21 mouse cellular contexts compared by ENCODE assay signal in the genomic region with DNA sequence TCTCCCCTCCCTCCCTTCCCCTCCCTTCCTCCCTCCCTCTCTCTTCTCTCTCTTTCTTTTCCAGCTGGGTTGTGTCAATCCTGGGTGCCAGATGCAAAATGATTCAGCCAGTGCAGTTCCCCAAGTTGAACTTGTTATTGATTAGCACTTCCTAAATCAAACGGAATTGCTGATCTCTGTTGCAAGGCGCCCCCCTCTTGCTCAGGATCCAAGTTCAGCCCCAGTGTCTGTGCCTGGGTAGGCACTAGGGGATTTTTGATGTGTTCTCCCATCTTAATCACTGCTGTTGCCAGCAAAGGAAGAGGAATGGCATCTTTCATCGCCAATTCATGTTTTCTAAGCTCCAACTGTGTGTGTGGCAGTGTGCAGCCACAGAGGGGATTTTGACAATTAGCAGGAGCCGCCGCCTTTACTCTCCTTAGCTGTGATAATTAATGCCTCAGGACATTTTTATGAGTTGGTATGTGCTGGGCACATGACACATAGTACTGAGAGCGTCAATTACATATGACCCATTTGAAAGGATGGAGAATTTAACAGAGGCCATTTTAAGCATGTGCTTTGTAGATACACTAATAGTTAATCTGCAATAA.
DNase-seq lines count a peak whose midpoint lies in the region; ATAC-seq and TF ChIP-seq lines count a peak whose summit lies in the region.
"Had no signal": no experiment of that assay in that cellular context is flagged by ENCODE, and none has a peak within 500 bp of the region (broad histone marks: within the 10 kb centered on the region; RNA-seq: fewer than 3 reads in every experiment).

No protein-coding gene starts in this region.

- WGBS in forebrain, embryonic 11.5 days: 39% methylated on average over 6 of the region's 6 CpGs
- WGBS in forebrain, postnatal 0 days: 33% methylated on average over 6 of the region's 6 CpGs
- 42% methylated on average over 6 of the region's 6 CpGs for WGBS in lung, embryonic 14.5 days
- WGBS in limb, embryonic 12.5 days: 11% methylated on average over 6 of the region's 6 CpGs

- DNase-seq in forebrain, embryonic 11.5 days (ENCODE audit: low spot score): no peak
- DNase-seq in forebrain, postnatal 0 days: no peak
- DNase-seq in lung, embryonic 14.5 days: peak; percentile 28
- no peak for DNase-seq in lung, postnatal 36 days
- no peak for DNase-seq in spleen, postnatal 36 days (ENCODE audit: low spot score in 2 of 2)
- DNase-seq in right cerebral cortex, postnatal 14 days: no peak
- DNase-seq: cerebellum, postnatal 10 days; gastrocnemius, postnatal 36 days; heart, postnatal 10 days; kidney, adult 18-20 months; layer of hippocampus, postnatal 36 days; lung, adult 2 months; thymus, adult 2 months had no signal

- H3K36me3 ChIP-seq in forebrain, embryonic 11.5 days (ENCODE audit: control insufficient read depth, insufficient read depth, low read length): no peaks in the 10 kb centered on the region
- H3K36me3 ChIP-seq in forebrain, postnatal 0 days (ENCODE audit: insufficient read depth): no peaks in the 10 kb centered on the region
- H3K36me3 ChIP-seq in lung, embryonic 14.5 days (ENCODE audit: insufficient read depth): no peaks in the 10 kb centered on the region
- H3K36me3 ChIP-seq in limb, embryonic 12.5 days: no peaks in the 10 kb centered on the region
- H3K36me3 ChIP-seq: embryonic facial prominence, embryonic 10.5 days; heart, embryonic 10.5 days; stomach, embryonic 15.5 days had no signal

- peaks cover 3% of the 10 kb centered on the region; the same call in 1 of the 2 replicates for H3K4me1 ChIP-seq in forebrain, embryonic 11.5 days (replicated peaks; ENCODE audit: control insufficient read depth, insufficient read depth, low read length)
- no peaks in the 10 kb centered on the region for H3K4me1 ChIP-seq in forebrain, postnatal 0 days (ENCODE audit: insufficient read depth)
- H3K4me1 ChIP-seq in lung, embryonic 14.5 days (ENCODE audit: insufficient read depth): no peaks in the 10 kb centered on the region
- H3K4me1 ChIP-seq in limb, embryonic 12.5 days (replicated peaks): peaks cover 9% of the 10 kb centered on the region
- H3K4me1 ChIP-seq: heart, embryonic 10.5 days; stomach, embryonic 15.5 days had no signal

- H3K27me3 ChIP-seq in forebrain, embryonic 11.5 days (ENCODE audit: control insufficient read depth, insufficient read depth, low read length): no peaks in the 10 kb centered on the region
- H3K27me3 ChIP-seq in forebrain, postnatal 0 days (ENCODE audit: insufficient read depth, low read length): 0 out of 2 replicates have a peak, but pooled peaks cover 6% of the 10 kb centered on the region
- H3K27me3 ChIP-seq in lung, embryonic 14.5 days (ENCODE audit: insufficient read depth, low read length): no peaks in the 10 kb centered on the region
- peaks cover 16% of the 10 kb centered on the region for H3K27me3 ChIP-seq in limb, embryonic 12.5 days
- H3K27me3 ChIP-seq: stomach, embryonic 15.5 days had no signal

- H3K9ac ChIP-seq in forebrain, embryonic 11.5 days (ENCODE audit: low read length): no peak overlapping the region
- no peak overlapping the region for H3K9ac ChIP-seq in forebrain, postnatal 0 days
- no peak overlapping the region for H3K9ac ChIP-seq in lung, embryonic 14.5 days
- no peak overlapping the region for H3K9ac ChIP-seq in limb, embryonic 12.5 days (replicated peaks)
- H3K9ac ChIP-seq: stomach, embryonic 15.5 days had no signal

- no peak overlapping the region for H3K4me3 ChIP-seq in forebrain, embryonic 11.5 days (ENCODE audit: low read depth, low read length)
- H3K4me3 ChIP-seq in forebrain, postnatal 0 days (ENCODE audit: low read depth, low read length): no peak overlapping the region
- H3K4me3 ChIP-seq in lung, embryonic 14.5 days (ENCODE audit: low read depth, low read length): no peak overlapping the region
- no peak overlapping the region for H3K4me3 ChIP-seq in limb, embryonic 12.5 days (replicated peaks)
- H3K4me3 ChIP-seq: embryonic facial prominence, embryonic 10.5 days; heart, embryonic 10.5 days; myocyte; stomach, embryonic 15.5 days had no signal

- H3K9me3 ChIP-seq in forebrain, embryonic 11.5 days (ENCODE audit: control insufficient read depth, low read length): no peaks in the 10 kb centered on the region
- H3K9me3 ChIP-seq in forebrain, postnatal 0 days (ENCODE audit: low read length): no peaks in the 10 kb centered on the region
- no peaks in the 10 kb centered on the region for H3K9me3 ChIP-seq in lung, embryonic 14.5 days (ENCODE audit: low read depth, low read length)
- no peaks in the 10 kb centered on the region for H3K9me3 ChIP-seq in limb, embryonic 12.5 days
- H3K9me3 ChIP-seq: embryonic facial prominence, embryonic 10.5 days; heart, embryonic 10.5 days; stomach, embryonic 15.5 days had no signal

- 0 out of 2 replicates have a peak, but pooled peaks have one; percentile 42 for ATAC-seq in forebrain, embryonic 11.5 days (replicated peaks; ENCODE audit: low FRiP score)
- ATAC-seq in forebrain, postnatal 0 days: no peak
- ATAC-seq in lung, embryonic 14.5 days (ENCODE audit: insufficient read depth): no peak
- 0 out of 2 replicates have a peak, but pooled peaks have one; percentile 20 for ATAC-seq in limb, embryonic 12.5 days (ENCODE audit: insufficient number of reproducible peaks, insufficient read depth, low FRiP score, low TSS enrichment, low read depth)
- ATAC-seq in megakaryocyte, adult 5-6 weeks (ENCODE audit: poor library complexity, severe bottlenecking): no peak
- ATAC-seq: hindbrain, postnatal 0 days had no signal

- H3K27ac ChIP-seq in forebrain, embryonic 11.5 days (ENCODE audit: low read depth, low read length): no peak overlapping the region
- H3K27ac ChIP-seq in forebrain, postnatal 0 days (ENCODE audit: low read depth, low read length): no peak overlapping the region
- no peak overlapping the region for H3K27ac ChIP-seq in lung, embryonic 14.5 days (ENCODE audit: low read depth)
- no peak overlapping the region for H3K27ac ChIP-seq in limb, embryonic 12.5 days
- H3K27ac ChIP-seq: embryonic facial prominence, embryonic 10.5 days; heart, embryonic 10.5 days; hindbrain, postnatal 0 days; stomach, embryonic 15.5 days had no signal

- H3K4me2 ChIP-seq in forebrain, embryonic 11.5 days (ENCODE audit: low read depth, low read length, severe bottlenecking): no peak overlapping the region
- no peak overlapping the region for H3K4me2 ChIP-seq in forebrain, postnatal 0 days (ENCODE audit: low read depth)
- H3K4me2 ChIP-seq in lung, embryonic 14.5 days: no peak overlapping the region
- H3K4me2 ChIP-seq in limb, embryonic 12.5 days: no peak overlapping the region
- H3K4me2 ChIP-seq: liver, embryonic 11.5 days; stomach, embryonic 15.5 days had no signal

- TF ChIP-seq CTCF in forebrain, postnatal 0 days (IDR thresholded peaks at IDR 0.05; ENCODE audit: low read depth): no peak
- no peak for TF ChIP-seq CTCF in lung, embryonic 14.5 days (IDR thresholded peaks at IDR 0.05; ENCODE audit: low read depth)

Comparison
In these comparisons a context has a peak if more than half of its experiments do, and no peak if none do; other contexts are left out.
1. ATAC-seq: peak in forebrain, embryonic 11.5 days (single experiment) and limb, embryonic 12.5 days (single experiment); none in forebrain, postnatal 0 days (single experiment), lung, embryonic 14.5 days (single experiment) and megakaryocyte, adult 5-6 weeks (single experiment).